Mouse (Mus musculus): Measurements from ENCODE around the gene Tbrg1. TPM values are rescaled to one million over a fixed set of nuclear protein-coding genes. Genes with fewer than 3 reads are reported as not detected.

The Tbrg1 gene
- polyA plus RNA-seq, 1 experiment from 2014 or later: 114 TPM

- Histone ChIP-seq H3K27me3 (no peaks in the 10 kb centered on the region), H3K36me3 (replicated peaks) (no peaks in the 10 kb centered on the region), H3K27ac (peak overlapping the region; percentile 85), H3K4me3 (replicated peaks) (no peak overlapping the region), H3K4me1 (peaks cover 21% of the 10 kb centered on the region), H3K4me2 (peak overlapping the region; percentile 30), H3K9ac (no peak overlapping the region), H3K9me3 (no peaks in the 10 kb centered on the region)
- WGBS: 11% methylated on average over 3 of the region's 3 CpGs
- peak; percentile 51 for ATAC-seq (ENCODE audit: low FRiP score)
Observed at GRCm38 (mm10) chr9:37626103-37626567, 31.0 kb downstream of the Tbrg1 start.

GRCm38 (mm10) chr9:37625641-37626040 lies 31.5 kb downstream of the Tbrg1 start:
- Histone ChIP-seq H3K36me3 (replicated peaks) (no peaks in the 10 kb centered on the region), H3K27ac (peak overlapping the region; percentile 85), H3K9me3 (no peaks in the 10 kb centered on the region), H3K4me2 (peak overlapping the region; percentile 30), H3K4me1 (peaks cover 21% of the 10 kb centered on the region), H3K27me3 (no peaks in the 10 kb centered on the region), H3K4me3 (replicated peaks) (no peak overlapping the region), H3K9ac (no peak overlapping the region)
- ATAC-seq (ENCODE audit: low FRiP score): peak; percentile 89
- 19% methylated on average over 7 of the region's 7 CpGs for WGBS

- Histone ChIP-seq H3K36me3 (replicated peaks) (no peaks in the 10 kb centered on the region), H3K27me3 (no peaks in the 10 kb centered on the region), H3K27ac (peak overlapping the region; percentile 85), H3K4me1 (peaks cover 21% of the 10 kb centered on the region), H3K4me3 (replicated peaks) (no peak overlapping the region), H3K4me2 (peak overlapping the region; percentile 30; the same call in 1 of the 2 replicates), H3K9ac (no peak overlapping the region), H3K9me3 (no peaks in the 10 kb centered on the region)
- WGBS: 28% methylated on average over 3 of the region's 3 CpGs
- ATAC-seq (ENCODE audit: low FRiP score): peak; percentile 81
Observed at GRCm38 (mm10) chr9:37625129-37625528, 32.0 kb downstream of the Tbrg1 start.

GRCm38 (mm10) chr9:37624502-37624901 lies 32.6 kb downstream of the Tbrg1 start:
- no peak overlapping the region for H3K4me3 ChIP-seq (replicated peaks)
- no peak for ATAC-seq (ENCODE audit: low FRiP score)
- WGBS: 94% methylated on average over 1 of the region's 1 CpGs
- no peaks in the 10 kb centered on the region for H3K36me3 ChIP-seq (replicated peaks)
- no peaks in the 10 kb centered on the region for H3K9me3 ChIP-seq
- H3K27me3 ChIP-seq: no peaks in the 10 kb centered on the region
- H3K4me1 ChIP-seq: peaks cover 21% of the 10 kb centered on the region
- no peak overlapping the region for H3K9ac ChIP-seq
- H3K4me2 ChIP-seq: no peak overlapping the region
- H3K27ac ChIP-seq: 0 out of 2 replicates have a peak overlapping the region, but pooled peaks have one; percentile 85

- Histone ChIP-seq H3K9me3 (no peaks in the 10 kb centered on the region), H3K4me3 (replicated peaks) (no peak overlapping the region), H3K4me1 (peaks cover 21% of the 10 kb centered on the region), H3K4me2 (no peak overlapping the region), H3K27me3 (no peaks in the 10 kb centered on the region), H3K27ac (no peak overlapping the region), H3K9ac (no peak overlapping the region), H3K36me3 (replicated peaks) (no peaks in the 10 kb centered on the region)
- WGBS: 87% methylated on average over 3 of the region's 3 CpGs
- no peak for ATAC-seq (ENCODE audit: low FRiP score)
Observed at GRCm38 (mm10) chr9:37623981-37624380, 33.1 kb downstream of the Tbrg1 start.

GRCm38 (mm10) chr9:37621290-37621689 lies 35.8 kb downstream of the Tbrg1 start:
- H3K27ac ChIP-seq: 0 out of 2 replicates have a peak overlapping the region, but pooled peaks have one; percentile 31
- H3K4me1 ChIP-seq: peaks cover 17% of the 10 kb centered on the region
- no peaks in the 10 kb centered on the region for H3K36me3 ChIP-seq (replicated peaks)
- H3K4me3 ChIP-seq (replicated peaks): no peak overlapping the region
- ATAC-seq (ENCODE audit: low FRiP score): no peak
- no peaks in the 10 kb centered on the region for H3K9me3 ChIP-seq
- H3K9ac ChIP-seq: no peak overlapping the region
- WGBS: 77% methylated on average over 6 of the region's 6 CpGs
- no peak overlapping the region for H3K4me2 ChIP-seq
- no peaks in the 10 kb centered on the region for H3K27me3 ChIP-seq

- Histone ChIP-seq H3K9me3 (no peaks in the 10 kb centered on the region), H3K36me3 (replicated peaks) (no peaks in the 10 kb centered on the region), H3K4me1 (peaks cover 9% of the 10 kb centered on the region), H3K9ac (no peak overlapping the region), H3K4me2 (no peak overlapping the region), H3K4me3 (replicated peaks) (no peak overlapping the region), H3K27ac (no peak overlapping the region), H3K27me3 (no peaks in the 10 kb centered on the region)
- ATAC-seq (ENCODE audit: low FRiP score): no peak
- 67% methylated on average over 2 of the region's 2 CpGs for WGBS
Observed at GRCm38 (mm10) chr9:37616770-37617169, 40.3 kb downstream of the Tbrg1 start.

- no peak for ATAC-seq (ENCODE audit: low FRiP score)
- no peaks in the 10 kb centered on the region for H3K27me3 ChIP-seq
- H3K36me3 ChIP-seq (replicated peaks): no peaks in the 10 kb centered on the region
- H3K4me2 ChIP-seq: no peak overlapping the region
- peaks cover 9% of the 10 kb centered on the region for H3K4me1 ChIP-seq
- no peak overlapping the region for H3K27ac ChIP-seq
- no peak overlapping the region for H3K9ac ChIP-seq
- no peaks in the 10 kb centered on the region for H3K9me3 ChIP-seq
- 68% methylated on average over 5 of the region's 5 CpGs for WGBS
- H3K4me3 ChIP-seq (replicated peaks): no peak overlapping the region
Observed at GRCm38 (mm10) chr9:37615220-37615619, 41.9 kb downstream of the Tbrg1 start.

GRCm38 (mm10) chr9:37614316-37614715 lies 42.8 kb downstream of the Tbrg1 start:
- no peak overlapping the region for H3K9ac ChIP-seq
- H3K4me1 ChIP-seq: peaks cover 9% of the 10 kb centered on the region
- no peak overlapping the region for H3K27ac ChIP-seq
- H3K4me3 ChIP-seq (replicated peaks): no peak overlapping the region
- peak overlapping the region; percentile 61; the same call in 1 of the 2 replicates for H3K4me2 ChIP-seq
- H3K9me3 ChIP-seq: no peaks in the 10 kb centered on the region
- H3K27me3 ChIP-seq: no peaks in the 10 kb centered on the region
- H3K36me3 ChIP-seq (replicated peaks): no peaks in the 10 kb centered on the region
- 0 out of 2 replicates have a peak, but pooled peaks have one; percentile 9 for ATAC-seq (ENCODE audit: low FRiP score)

- ATAC-seq (ENCODE audit: low FRiP score): peak; percentile 53
- peak overlapping the region; percentile 76; the same call in 1 of the 2 replicates for H3K27ac ChIP-seq
- WGBS: 22% methylated on average over 6 of the region's 6 CpGs
Observed at GRCm38 (mm10) chr9:37613911-37614280, 43.2 kb downstream of the Tbrg1 start.

GRCm38 (mm10) chr9:37613182-37613910 lies 43.8 kb downstream of the Tbrg1 start, which contains the start of gene Spa17:
Spa17 (minus strand) TSS chr9:37613722.
- ATAC-seq (ENCODE audit: low FRiP score): peak; percentile 96
- peak within 1 kb of the TSS; percentile 76 for H3K27ac ChIP-seq
- peaks cover 9% of the 10 kb centered on the region for H3K4me1 ChIP-seq
- peak within 1 kb of the TSS; percentile 57 for H3K4me3 ChIP-seq (replicated peaks)
- H3K27me3 ChIP-seq: no peaks in the 10 kb centered on the region
- no peaks in the 10 kb centered on the region for H3K36me3 ChIP-seq (replicated peaks)
- peak within 1 kb of the TSS; percentile 61 for H3K4me2 ChIP-seq
- peak within 1 kb of the TSS; percentile 63 for H3K9ac ChIP-seq
- no peaks in the 10 kb centered on the region for H3K9me3 ChIP-seq
- under 1% methylated on average over 45 of the region's 45 CpGs for WGBS

More at GRCm38 (mm10) chr9:37613911-37614280, 43.2 kb downstream of the Tbrg1 start:
- Histone ChIP-seq H3K4me1 (peaks cover 9% of the 10 kb centered on the region), H3K36me3 (replicated peaks) (no peaks in the 10 kb centered on the region), H3K9ac (peak overlapping the region; percentile 53), H3K9me3 (no peaks in the 10 kb centered on the region), H3K4me2 (peak overlapping the region; percentile 61), H3K4me3 (replicated peaks) (peak overlapping the region; percentile 57), H3K27me3 (no peaks in the 10 kb centered on the region)

- no peak overlapping the region for H3K4me2 ChIP-seq
- 78% methylated on average over 4 of the region's 4 CpGs for WGBS
- ATAC-seq (ENCODE audit: low FRiP score): no peak
- H3K36me3 ChIP-seq (replicated peaks): no peaks in the 10 kb centered on the region
- no peak overlapping the region for H3K9ac ChIP-seq
- no peaks in the 10 kb centered on the region for H3K9me3 ChIP-seq
- H3K27me3 ChIP-seq: no peaks in the 10 kb centered on the region
- peaks cover 9% of the 10 kb centered on the region for H3K4me1 ChIP-seq
- H3K27ac ChIP-seq: no peak overlapping the region
- H3K4me3 ChIP-seq (replicated peaks): no peak overlapping the region
Observed at GRCm38 (mm10) chr9:37609558-37609957, 47.6 kb downstream of the Tbrg1 start.

- ATAC-seq (ENCODE audit: low FRiP score): no peak
- WGBS: 94% methylated on average over 3 of the region's 3 CpGs
Observed at GRCm38 (mm10) chr9:37605089-37605488, 52.0 kb downstream of the Tbrg1 start.

More at GRCm38 (mm10) chr9:37605089-37605488, 52.0 kb downstream of the Tbrg1 start:
- no peaks in the 10 kb centered on the region for H3K4me1 ChIP-seq
- no peak overlapping the region for H3K9ac ChIP-seq
- H3K9me3 ChIP-seq: no peaks in the 10 kb centered on the region
- no peak overlapping the region for H3K4me3 ChIP-seq (replicated peaks)
- no peak overlapping the region for H3K4me2 ChIP-seq
- H3K27me3 ChIP-seq: no peaks in the 10 kb centered on the region
- H3K36me3 ChIP-seq (replicated peaks): no peaks in the 10 kb centered on the region
- H3K27ac ChIP-seq: no peak overlapping the region
